Mouse (Mus musculus): ENCODE data around the gene Wwox. TPM values are rescaled to one million over a fixed set of nuclear protein-coding genes. Genes with fewer than 3 reads are reported as not detected.

Gene Wwox
- polyA plus RNA-seq, 1 experiment, result 13.5 TPM

DNA sequence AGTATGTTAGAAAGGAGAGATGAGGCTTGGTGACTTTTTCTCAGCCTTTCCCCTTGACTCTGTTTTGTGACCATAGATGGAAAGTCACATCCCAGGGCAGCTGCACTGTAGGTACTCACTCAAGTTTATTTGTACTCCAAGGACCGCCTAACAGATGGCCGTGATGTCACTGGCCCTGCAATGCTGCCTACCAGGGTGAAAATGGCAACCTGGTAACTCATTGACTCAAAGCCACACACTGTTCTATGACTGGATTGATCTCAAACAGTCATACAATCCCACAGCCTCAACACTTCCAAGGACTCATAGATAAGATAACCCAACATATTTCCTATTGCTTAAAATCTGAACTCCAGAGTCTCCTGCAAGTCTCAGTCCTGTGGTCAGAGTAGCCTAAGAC lies 754.3 kb downstream of the Wwox start:
- no peak overlapping the region for H3K4me3 ChIP-seq (replicated peaks; ENCODE audit: control insufficient read depth, low read depth, low read length)
- 74% methylated on average over 2 of the region's 2 CpGs for WGBS
- no peak overlapping the region for H3K27ac ChIP-seq (ENCODE audit: control insufficient read depth, insufficient read depth, low read depth, low read length, poor library complexity)
- TF ChIP-seq POLR2A (IDR thresholded peaks at IDR 0.05; ENCODE audit: borderline replicate concordance, control insufficient read depth, low read depth, low read length) (no peak), CTCF (IDR thresholded peaks at IDR 0.05; ENCODE audit: control insufficient read depth, insufficient read depth, low read length) (no peak)
- H3K4me1 ChIP-seq (ENCODE audit: control insufficient read depth, insufficient read depth, low read length), result no peaks in the 10 kb centered on the region; the same call in 1 of the 2 replicates

DNA sequence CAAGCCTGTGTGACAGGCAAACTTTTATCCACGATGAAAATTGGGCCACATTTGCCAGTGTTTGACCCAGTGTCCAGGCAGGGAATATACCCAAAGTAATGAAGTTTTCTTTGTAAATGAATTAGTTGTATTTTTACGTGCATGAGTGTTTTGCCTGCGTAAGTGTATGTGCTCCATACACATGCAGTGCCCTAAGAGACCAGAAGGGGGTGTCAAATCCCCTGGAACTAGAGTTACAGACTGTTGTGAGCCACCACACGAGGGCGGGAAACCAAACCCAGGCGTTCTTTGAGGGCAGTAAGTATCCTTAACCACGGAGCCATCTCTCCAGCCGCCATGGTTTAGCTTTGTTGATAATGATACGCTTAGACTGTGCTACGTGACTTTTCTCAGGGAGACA lies 755.9 kb downstream of the Wwox start:
- Histone ChIP-seq H3K4me3 (replicated peaks; ENCODE audit: control insufficient read depth, low read depth, low read length) (no peak overlapping the region), H3K4me1 (ENCODE audit: control insufficient read depth, insufficient read depth, low read length) (no peaks in the 10 kb centered on the region; the same call in 1 of the 2 replicates), H3K27ac (ENCODE audit: control insufficient read depth, insufficient read depth, low read depth, low read length, poor library complexity) (no peak overlapping the region)
- WGBS, result 90% methylated on average over 10 of the region's 10 CpGs
- no peak for TF ChIP-seq POLR2A (IDR thresholded peaks at IDR 0.05; ENCODE audit: borderline replicate concordance, control insufficient read depth, low read depth, low read length)
- no peak for TF ChIP-seq CTCF (IDR thresholded peaks at IDR 0.05; ENCODE audit: control insufficient read depth, insufficient read depth, low read length)

DNA sequence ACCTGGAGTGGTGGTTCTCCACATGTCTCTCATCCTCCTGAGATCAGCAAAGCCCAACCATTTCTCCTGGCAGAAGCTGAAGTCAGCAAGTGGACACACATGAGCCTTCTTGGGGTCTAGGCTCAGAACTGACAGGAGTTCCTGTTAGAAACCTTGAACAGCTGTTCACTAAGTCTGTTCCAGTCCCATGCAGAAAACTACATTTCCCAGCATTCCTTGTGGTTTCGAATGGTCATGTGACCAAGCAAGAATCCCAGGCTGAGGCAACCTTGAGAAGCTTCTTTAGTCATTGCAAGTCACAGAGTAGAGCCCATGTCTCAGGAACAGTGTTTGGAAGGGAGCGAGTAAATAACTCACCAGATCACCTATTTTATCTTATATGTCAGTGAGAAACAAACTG lies 757.4 kb downstream of the Wwox start:
- Histone ChIP-seq H3K4me1 (ENCODE audit: control insufficient read depth, insufficient read depth, low read length) (no peaks in the 10 kb centered on the region), H3K27ac (ENCODE audit: control insufficient read depth, insufficient read depth, low read depth, low read length, poor library complexity) (no peak overlapping the region), H3K4me3 (replicated peaks; ENCODE audit: control insufficient read depth, low read depth, low read length) (no peak overlapping the region)
- TF ChIP-seq POLR2A (IDR thresholded peaks at IDR 0.05; ENCODE audit: borderline replicate concordance, control insufficient read depth, low read depth, low read length) (no peak), CTCF (IDR thresholded peaks at IDR 0.05; ENCODE audit: control insufficient read depth, insufficient read depth, low read length) (no peak)
- WGBS, result 75% methylated on average over 2 of the region's 2 CpGs

DNA sequence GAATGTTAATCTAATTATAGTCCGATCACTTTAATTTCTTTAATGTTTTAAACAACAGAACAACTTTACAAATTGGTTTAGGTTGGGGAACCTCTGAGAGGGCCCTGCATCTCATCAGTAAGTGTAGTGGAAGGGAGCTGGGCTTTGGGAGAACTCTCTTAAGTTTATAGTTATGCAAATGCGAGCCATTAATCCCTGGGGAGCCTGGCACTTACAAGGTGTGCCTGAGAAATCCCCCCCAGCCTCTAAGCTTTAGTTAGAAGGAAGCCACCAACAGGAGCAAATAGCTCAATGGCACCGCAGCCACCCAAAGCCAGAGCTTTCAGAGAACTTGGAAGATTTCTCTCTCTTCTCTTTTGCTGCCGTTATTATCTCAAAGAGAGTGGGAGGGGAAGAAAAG lies 759.7 kb downstream of the Wwox start:
- TF ChIP-seq CTCF (IDR thresholded peaks at IDR 0.05; ENCODE audit: control insufficient read depth, insufficient read depth, low read length) (no peak), POLR2A (IDR thresholded peaks at IDR 0.05; ENCODE audit: borderline replicate concordance, control insufficient read depth, low read depth, low read length) (no peak)
- H3K4me3 ChIP-seq (replicated peaks; ENCODE audit: control insufficient read depth, low read depth, low read length), result no peak overlapping the region
- 76% methylated on average over 4 of the region's 4 CpGs for WGBS

DNA sequence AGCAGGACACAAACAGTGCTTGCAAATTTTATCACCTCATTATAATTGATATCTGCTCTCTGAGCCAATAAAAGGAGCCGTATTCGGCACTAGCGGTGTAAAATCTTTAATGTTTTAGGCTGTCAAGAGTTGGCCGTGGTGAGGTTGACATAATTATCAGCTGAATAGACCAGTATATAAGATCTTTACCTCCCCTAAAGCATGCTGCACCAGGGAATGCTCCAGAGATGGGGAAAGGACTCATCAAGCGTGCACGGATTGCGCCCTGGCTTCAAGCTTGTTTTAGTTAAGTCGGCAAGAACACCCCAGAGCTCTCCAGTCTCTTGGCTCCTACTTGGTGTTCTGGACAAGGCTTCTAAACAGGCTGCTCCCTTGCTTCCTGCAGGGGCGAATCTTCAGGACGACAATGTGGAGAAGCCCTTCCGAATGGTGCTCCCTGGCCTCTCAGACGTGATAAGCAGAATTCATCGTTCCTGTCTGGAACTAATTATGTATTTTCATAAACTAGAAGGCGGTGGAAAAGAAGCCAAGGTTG lies 760.2 kb downstream of the Wwox start:
- 86% methylated on average over 14 of the region's 14 CpGs for WGBS
- no peak for TF ChIP-seq POLR2A (IDR thresholded peaks at IDR 0.05; ENCODE audit: borderline replicate concordance, control insufficient read depth, low read depth, low read length)
- no peak for TF ChIP-seq CTCF (IDR thresholded peaks at IDR 0.05; ENCODE audit: control insufficient read depth, insufficient read depth, low read length)
- Histone ChIP-seq H3K4me3 (replicated peaks; ENCODE audit: control insufficient read depth, low read depth, low read length) (no peak overlapping the region), H3K27ac (ENCODE audit: control insufficient read depth, insufficient read depth, low read depth, low read length, poor library complexity) (no peak overlapping the region), H3K4me1 (ENCODE audit: control insufficient read depth, insufficient read depth, low read length) (no peaks in the 10 kb centered on the region)

More for the DNA sequence above, 759.7 kb downstream of the Wwox start:
- Histone ChIP-seq H3K4me1 (ENCODE audit: control insufficient read depth, insufficient read depth, low read length) (no peaks in the 10 kb centered on the region), H3K27ac (ENCODE audit: control insufficient read depth, insufficient read depth, low read depth, low read length, poor library complexity) (no peak overlapping the region)

- Histone ChIP-seq H3K4me1 (ENCODE audit: control insufficient read depth, insufficient read depth, low read length) (no peaks in the 10 kb centered on the region), H3K4me3 (replicated peaks; ENCODE audit: control insufficient read depth, low read depth, low read length) (no peak overlapping the region), H3K27ac (ENCODE audit: control insufficient read depth, insufficient read depth, low read depth, low read length, poor library complexity) (no peak overlapping the region)
- TF ChIP-seq POLR2A (IDR thresholded peaks at IDR 0.05; ENCODE audit: borderline replicate concordance, control insufficient read depth, low read depth, low read length) (no peak), CTCF (IDR thresholded peaks at IDR 0.05; ENCODE audit: control insufficient read depth, insufficient read depth, low read length) (no peak)
- WGBS, result 82% methylated on average over 7 of the region's 7 CpGs
Observed at GRCm38 (mm10) chr8:115201726-115202125, 762.3 kb downstream of the Wwox start.

DNA sequence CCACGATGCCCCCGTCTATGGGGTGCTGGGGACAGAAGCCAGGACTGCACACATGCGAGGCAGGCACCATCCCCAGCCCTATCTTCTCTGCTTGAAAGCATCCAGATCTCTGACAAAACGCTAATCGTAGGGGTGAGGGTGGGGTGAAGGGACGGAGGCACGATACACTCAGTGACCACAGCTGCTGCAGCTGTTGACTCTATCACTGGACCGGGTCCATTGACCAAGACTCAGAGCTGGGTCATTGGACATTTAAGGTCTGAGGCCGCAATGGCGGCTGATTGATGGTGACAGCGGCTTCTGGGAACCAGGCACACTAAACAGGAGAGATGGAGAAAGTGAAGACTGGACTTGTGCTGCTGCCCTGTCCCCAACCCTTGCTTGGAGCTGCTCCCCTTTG lies 768.0 kb downstream of the Wwox start:
- TF ChIP-seq CTCF (IDR thresholded peaks at IDR 0.05; ENCODE audit: control insufficient read depth, insufficient read depth, low read length) (no peak), POLR2A (IDR thresholded peaks at IDR 0.05; ENCODE audit: borderline replicate concordance, control insufficient read depth, low read depth, low read length) (no peak)
- H3K4me3 ChIP-seq (replicated peaks; ENCODE audit: control insufficient read depth, low read depth, low read length), result no peak overlapping the region
- no peak overlapping the region for H3K27ac ChIP-seq (ENCODE audit: control insufficient read depth, insufficient read depth, low read depth, low read length, poor library complexity)
- 88% methylated on average over 11 of the region's 11 CpGs for WGBS
- H3K4me1 ChIP-seq (ENCODE audit: control insufficient read depth, insufficient read depth, low read length), result no peaks in the 10 kb centered on the region

- WGBS, result 87% methylated on average over 15 of the region's 15 CpGs
- Histone ChIP-seq H3K4me3 (replicated peaks; ENCODE audit: control insufficient read depth, low read depth, low read length) (no peak overlapping the region), H3K27ac (ENCODE audit: control insufficient read depth, insufficient read depth, low read depth, low read length, poor library complexity) (no peak overlapping the region), H3K4me1 (ENCODE audit: control insufficient read depth, insufficient read depth, low read length) (no peaks in the 10 kb centered on the region)
- TF ChIP-seq CTCF (IDR thresholded peaks at IDR 0.05; ENCODE audit: control insufficient read depth, insufficient read depth, low read length), result no peak
- no peak for TF ChIP-seq POLR2A (IDR thresholded peaks at IDR 0.05; ENCODE audit: borderline replicate concordance, control insufficient read depth, low read depth, low read length)
Observed at GRCm38 (mm10) chr8:115208415-115209192, 769.1 kb downstream of the Wwox start.
